Mouse (Mus musculus) adrenal gland, adult 2 months (tissue): ENCODE results near the gene Kcne3. TPM values are rescaled to one million over a fixed set of nuclear protein-coding genes. Genes with fewer than 3 reads are reported as not detected.
A peak's percentile ranks its signal among the peaks of the same experiment; 100 is the strongest.

Source experiments
- DNase-seq: peaks from one replicate; pipeline ENCODE4 v3.0.0; 2021
- polyA plus RNA-seq: library from polyadenylated mRNA; depleted of rRNA; stranded (reverse); fragments of >200 nt; gene quantifications from 2 replicates; pipeline ENCODE4 v1.2.3, GENCODE M21; 2012
- total RNA-seq, 2 experiments: library from RNA; stranded (reverse); gene quantifications; 2 replicates each; pipeline ENCODE4 v1.2.3; 2021

Gene Kcne3
- total and polyA plus RNA-seq, 3 experiments: 0.84 to 1.6 (median 1.6) TPM

DNA sequence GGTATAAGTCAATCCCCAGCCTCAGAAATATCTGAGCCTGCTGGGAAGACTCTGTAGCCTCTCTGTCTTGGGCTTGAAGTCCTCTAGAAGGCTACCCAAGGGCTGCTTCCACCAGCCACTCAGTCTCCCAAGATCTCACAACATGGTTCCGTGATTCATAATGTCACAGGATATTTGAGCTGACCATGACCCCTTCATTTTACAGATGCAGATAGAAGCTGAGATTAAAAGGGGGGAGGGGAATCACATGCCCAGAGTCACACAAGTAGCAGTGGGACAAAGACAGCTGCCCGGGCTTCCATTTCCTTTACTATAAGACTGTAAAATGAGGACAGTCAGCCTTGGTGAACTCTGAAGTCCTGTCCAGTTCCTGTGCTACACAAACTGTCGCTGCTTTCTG, 5.3 kb downstream of the Kcne3 start:
- no peak for DNase-seq

- no peak for DNase-seq
These were observed 6.1 kb downstream of the Kcne3 start for GRCm38 (mm10) chr7:100182388-100182787.

GRCm38 (mm10) chr7:100187601-100188000, 11.3 kb downstream of the Kcne3 start:
- peak; percentile 25 for DNase-seq

GRCm38 (mm10) chr7:100190167-100190566, 13.9 kb downstream of the Kcne3 start:
- DNase-seq: no peak

- DNase-seq: peak; percentile 47
These were observed 14.5 kb downstream of the Kcne3 start for GRCm38 (mm10) chr7:100190778-100191177.

DNA sequence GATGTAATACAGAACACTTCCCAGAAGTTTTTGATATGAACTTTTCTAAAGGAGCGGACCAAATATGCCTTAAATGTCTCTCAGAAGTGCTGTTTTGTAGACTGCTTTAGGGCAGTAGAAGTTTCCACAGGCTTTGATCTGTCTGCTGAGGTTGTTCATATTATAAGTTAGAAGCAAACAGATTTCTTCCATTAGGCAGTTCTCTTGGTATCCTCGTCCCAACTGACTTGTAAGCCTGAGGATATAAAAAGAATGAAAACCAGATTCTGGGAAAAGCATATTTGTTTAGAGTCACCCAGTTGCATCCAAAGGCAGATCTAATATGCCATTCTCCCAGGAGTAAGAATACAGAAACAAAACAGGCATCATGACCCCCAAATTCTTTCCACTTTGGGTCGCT, 24.9 kb downstream of the Kcne3 start:
- DNase-seq: no peak

DNA sequence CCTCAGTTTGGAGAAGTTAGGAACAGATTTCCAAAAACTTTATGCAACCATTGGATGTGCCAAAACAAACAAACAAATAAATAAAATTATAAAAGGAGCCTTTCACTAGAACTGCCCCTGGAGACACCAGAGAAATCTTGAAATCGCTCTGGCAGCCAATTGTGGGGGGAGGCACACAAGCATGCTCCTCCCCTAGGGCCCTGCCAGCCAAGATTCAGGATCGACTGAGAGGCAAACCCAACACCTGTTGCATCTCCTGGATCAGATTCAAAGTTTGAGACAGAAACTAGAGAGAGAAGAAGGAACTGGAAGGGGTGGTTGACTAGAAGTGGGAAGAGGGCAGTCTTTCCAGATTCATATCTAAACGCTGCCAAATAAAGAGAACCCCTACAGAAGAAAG, 27.3 kb downstream of the Kcne3 start:
- no peak for DNase-seq

DNA sequence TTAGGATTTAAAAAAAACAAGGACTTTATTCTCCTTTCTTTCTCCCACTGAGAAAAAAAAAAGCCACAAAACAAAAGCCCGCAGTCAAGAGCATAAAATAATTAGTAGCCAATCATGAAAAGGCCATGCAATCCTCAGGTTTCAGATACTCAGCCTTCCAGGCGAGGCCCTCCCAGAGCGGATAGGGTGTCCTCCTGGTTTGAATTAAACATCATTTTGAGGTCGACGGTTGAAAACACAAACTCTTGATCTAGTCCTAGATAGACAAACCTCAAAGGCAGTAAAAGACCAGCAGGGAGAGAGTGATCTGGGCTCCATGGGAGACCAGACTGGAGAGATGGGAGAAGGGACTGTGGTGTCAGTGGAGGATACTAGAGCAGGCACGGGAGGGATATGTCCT, 28.6 kb downstream of the Kcne3 start:
- DNase-seq: no peak

GRCm38 (mm10) chr7:100206144-100206543, 29.8 kb downstream of the Kcne3 start:
- no peak for DNase-seq

GRCm38 (mm10) chr7:100207886-100208285, 31.6 kb downstream of the Kcne3 start:
- peak; percentile 28 for DNase-seq

GRCm38 (mm10) chr7:100214310-100214709, 38.0 kb downstream of the Kcne3 start:
- DNase-seq: no peak

- DNase-seq: no peak
These were observed 38.9 kb downstream of the Kcne3 start for GRCm38 (mm10) chr7:100215116-100215732.

- DNase-seq: no peak
These were observed 39.7 kb downstream of the Kcne3 start for GRCm38 (mm10) chr7:100215976-100216375.

DNA sequence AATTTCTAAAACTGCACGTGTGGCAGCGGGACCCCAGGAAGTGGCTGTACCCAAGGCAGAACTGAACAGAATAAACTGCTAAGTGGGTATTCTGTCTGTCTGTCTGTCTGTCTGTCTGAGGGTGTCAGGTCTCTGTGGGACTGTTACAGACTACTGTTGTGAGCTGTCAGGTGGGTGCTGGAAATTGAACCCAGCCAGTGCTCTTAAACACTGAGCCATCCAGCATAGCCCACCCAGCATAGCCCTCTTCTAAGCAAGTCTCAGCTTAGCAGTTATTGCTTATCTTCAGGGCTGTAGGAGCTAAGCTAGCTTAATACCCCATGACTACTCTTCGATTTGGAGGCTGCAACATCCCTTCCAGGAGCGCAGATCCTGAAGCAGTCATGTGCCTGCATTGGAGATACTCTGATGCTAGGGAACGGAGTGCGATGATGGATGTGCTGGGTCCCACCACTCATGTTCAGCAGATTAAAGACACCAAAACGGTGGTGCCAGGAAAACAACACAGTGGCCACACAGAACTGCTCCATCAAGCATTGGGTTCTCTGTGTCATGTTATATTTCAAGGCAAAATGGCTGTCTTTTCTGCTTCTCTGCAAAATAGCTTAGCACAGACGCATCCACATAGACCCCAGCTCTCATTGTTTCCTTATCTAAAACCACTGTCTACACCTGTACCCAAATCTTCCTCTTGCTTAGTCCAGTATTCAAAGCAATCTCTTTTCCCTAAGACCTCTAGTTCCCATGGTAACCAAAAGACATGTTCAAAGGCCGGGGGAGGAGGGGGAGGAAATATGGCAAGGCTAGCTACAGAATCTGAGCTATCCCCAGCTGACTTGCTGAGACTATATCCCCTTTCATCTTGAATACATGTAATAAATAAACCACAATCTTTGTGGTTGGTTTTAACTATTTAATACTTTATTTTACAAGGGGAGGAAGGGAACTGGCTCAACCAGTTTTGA, 40.6 kb downstream of the Kcne3 start:
- DNase-seq: no peak

DNA sequence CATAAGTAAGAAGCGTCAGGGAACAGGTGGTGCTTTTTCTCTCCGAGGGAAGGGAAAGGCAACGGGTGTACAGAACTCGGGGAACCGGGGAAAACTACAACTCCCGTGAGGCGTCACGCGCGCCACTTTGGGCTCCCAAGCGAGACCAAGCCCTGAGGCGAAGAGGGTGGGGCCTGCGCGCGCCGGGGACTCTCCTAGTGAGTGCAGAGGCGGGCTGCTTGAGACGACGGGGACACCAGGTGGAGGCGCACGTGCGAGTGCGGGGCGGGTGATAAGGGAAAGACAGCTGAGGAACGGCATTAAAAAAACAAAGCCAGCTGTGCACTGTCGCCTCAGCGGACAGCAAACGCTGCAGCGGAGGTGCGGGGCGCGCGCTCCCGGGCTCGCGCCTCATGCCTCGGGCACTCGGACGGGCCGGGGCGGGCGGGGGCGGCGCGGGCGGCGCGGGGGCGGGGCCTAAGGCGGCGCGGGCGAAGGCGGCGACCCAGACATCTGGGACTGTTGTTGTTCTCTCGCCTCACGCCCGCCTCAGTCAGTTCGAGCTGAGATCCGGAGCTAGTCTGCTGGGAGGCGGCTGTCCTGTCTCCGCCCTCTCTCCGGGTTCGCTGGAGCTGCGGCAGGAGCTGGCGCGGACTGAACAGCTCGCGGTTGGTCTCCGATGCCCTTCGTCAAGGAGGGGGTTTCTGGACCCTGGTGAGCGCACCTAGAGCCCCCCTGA, 51.0 kb downstream of the Kcne3 start, which contains the start of gene Pgm2l1:
TSS of gene Pgm2l1 (plus strand) at position 237 of the 718 bp plus-strand sequence.
- DNase-seq: peak; percentile 98

GRCm38 (mm10) chr7:100227896-100228525, 51.7 kb downstream of the Kcne3 start:
- DNase-seq: no peak

GRCm38 (mm10) chr7:100228957-100229356, 52.7 kb downstream of the Kcne3 start:
- no peak for DNase-seq

DNA sequence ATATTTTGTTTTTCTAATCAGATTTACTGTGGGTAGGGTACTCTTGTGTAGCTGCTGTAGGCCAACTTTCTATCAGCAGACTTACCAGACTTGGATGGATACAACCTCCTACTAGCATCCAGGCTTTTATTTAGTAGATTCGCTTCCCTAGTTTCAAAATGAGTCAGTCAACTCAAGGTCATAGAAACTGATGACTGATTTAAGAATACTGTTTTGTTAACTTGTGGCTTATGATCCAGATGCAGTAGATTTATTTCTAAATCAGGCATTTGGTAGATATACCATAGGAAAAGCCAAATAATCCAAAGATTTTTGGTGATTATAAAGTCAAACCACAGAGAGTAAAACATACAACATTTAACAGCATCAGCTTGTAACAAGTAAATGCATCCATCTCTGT, 54.3 kb downstream of the Kcne3 start:
- no peak for DNase-seq

DNA sequence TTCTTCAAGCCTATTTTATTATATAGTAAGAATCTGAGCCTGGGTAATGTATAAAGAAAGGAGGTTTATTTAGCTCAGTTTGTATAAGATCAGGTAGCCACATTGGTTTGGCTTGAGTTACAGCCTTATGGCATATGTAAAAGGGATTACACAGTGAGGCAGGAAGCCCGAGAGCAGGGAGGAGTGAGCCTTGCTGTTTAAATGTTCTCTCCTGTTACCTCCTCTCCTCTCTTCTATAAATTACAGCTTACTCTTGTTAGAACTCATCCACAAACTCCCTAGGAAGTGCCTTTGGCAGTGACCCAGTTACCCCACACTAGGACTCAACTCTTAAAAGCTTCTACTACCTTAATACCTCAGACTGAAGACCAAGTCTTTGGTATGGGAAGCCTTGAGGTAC, 55.4 kb downstream of the Kcne3 start:
- DNase-seq: no peak

GRCm38 (mm10) chr7:100233681-100234080, 57.4 kb downstream of the Kcne3 start:
- no peak for DNase-seq
